Mouse (Mus musculus) inflammation-experienced regulatory T-cells, adult 16 weeks (primary cell): ENCODE measurements around the gene Sgip1. TPM values are rescaled to one million over a fixed set of nuclear protein-coding genes. Genes with fewer than 3 reads are reported as not detected.

Source experiments
- polyA plus RNA-seq: library from polyadenylated mRNA; unstranded; fragments of 100-300 nt; shearing (Covaris generic); gene quantifications from one replicate; pipeline ENCODE4 v1.2.1, GENCODE M21; 2017

Sgip1 gene
- polyA plus RNA-seq: 0.99 TPM

GRCm38 (mm10) chr4:102741287-102741686 is at the start of gene Sgip1:
TSS of gene Sgip1 (plus strand) at chr4:102741297.

GRCm38 (mm10) chr4:102978440-102978839 is 237.3 kb downstream of the Sgip1 start, which contains the start of gene Tctex1d1:
TSS of gene Tctex1d1 (plus strand) at chr4:102978606.

Other genes with a start within 250 kb of the Sgip1 start
- not detected for gene Tctex1d1, start 237.3 kb downstream of the Sgip1 start, polyA plus RNA-seq